Mouse (Mus musculus) embryo, embryonic 11 days (tissue): ENCODE results near the gene Inpp4b.

Experiments used
- DNase-seq: peaks from one replicate; pipeline ENCODE4 v3.0.0-alpha.2; 2015

The Inpp4b gene

DNA sequence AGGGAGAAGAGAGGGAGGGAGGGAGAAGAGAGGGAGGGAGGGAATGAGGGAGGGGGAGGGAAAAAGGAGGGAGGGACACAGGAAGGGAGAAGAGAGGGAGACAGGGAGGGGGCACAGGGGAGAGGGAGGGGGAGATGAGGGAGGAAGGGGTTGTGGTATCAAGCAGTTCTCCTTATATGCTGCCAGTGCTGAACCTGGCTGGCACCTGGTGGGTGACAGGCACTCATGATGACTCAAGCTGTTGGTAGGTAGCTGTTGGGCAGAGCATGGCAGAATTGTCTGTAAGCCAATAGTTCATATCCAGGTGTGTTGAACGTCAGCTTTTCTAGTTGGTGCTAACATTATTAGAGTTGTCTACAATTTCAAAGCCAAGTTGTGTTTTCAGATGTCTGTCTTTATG is 512.7 kb downstream of the Inpp4b start:
- DNase-seq: no peak

DNA sequence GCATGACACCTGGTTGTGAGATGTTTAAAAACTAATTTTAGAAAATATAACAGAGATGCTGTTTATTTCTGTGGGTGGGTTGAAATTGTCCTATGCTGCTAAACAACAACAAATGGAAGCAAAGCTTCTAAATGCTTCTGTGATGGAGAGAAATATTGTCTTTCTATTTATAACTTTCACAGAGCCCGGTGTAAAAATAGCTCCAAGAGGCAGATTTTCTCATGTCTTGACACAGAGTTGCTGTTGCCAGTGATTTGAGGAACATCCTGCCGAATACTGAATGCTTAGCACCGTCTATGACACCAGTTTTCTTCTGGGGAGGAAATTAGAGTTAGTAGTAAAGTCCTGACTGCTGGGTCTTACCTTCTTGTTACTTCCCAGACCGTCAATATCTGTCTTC is 513.8 kb downstream of the Inpp4b start:
- no peak for DNase-seq

DNA sequence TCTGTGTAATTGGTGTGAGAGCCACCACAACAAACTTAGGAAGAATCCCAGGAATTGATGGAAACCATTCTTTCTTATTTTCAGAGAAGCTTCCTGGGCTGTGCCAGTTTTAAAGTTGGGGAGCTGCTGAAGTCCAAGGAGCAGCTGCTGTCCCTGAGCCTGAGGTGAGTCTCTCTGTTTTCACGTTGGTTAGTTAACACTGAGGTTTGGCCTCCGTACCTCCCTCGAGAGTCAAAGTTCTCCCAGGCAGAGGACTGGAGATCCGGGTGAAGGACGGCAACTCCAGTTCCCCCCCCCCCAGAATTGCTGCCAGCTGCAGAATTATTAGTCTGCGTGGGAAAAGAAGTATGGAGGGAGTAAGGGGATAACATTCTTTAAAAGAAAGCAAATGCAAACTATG is 514.3 kb downstream of the Inpp4b start:
- no peak for DNase-seq

DNA sequence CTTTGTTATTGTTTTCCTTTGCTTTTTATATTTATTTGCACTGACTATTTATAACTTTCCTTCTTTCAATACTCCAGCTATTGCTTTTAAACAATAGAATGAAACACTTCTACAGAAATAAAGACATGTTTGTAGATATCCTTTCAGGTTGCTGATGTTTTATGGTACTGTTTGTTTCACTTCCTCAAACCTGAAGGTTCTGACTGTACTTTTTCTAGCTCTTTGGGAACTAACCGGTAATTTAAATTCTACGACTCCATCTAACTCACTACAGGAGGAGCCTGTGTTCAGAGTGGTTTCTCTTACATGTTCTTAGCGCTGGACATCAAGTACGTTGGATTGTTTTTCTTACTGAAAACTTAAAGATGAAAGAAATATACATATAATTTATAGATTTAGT is 516.0 kb downstream of the Inpp4b start:
- DNase-seq: no peak

DNA sequence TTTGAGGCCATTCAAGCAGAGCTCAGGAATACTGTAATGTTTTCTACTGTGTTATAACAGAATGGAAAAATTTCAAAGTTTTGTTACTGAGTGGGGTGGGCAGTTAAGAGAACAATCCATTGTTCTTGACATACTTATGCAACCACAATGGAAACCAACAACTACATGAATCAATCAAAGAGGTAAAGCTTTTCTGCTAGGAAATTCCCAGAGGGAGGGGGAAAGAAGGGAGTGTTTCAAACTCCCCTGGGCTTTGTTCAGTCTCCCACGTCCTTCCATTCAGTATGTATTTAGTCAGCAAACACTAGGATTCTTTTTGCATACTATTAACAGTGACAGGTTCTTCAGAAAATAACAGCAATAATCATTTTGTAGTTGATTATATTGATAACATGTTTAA is 517.4 kb downstream of the Inpp4b start:
- no peak for DNase-seq

DNA sequence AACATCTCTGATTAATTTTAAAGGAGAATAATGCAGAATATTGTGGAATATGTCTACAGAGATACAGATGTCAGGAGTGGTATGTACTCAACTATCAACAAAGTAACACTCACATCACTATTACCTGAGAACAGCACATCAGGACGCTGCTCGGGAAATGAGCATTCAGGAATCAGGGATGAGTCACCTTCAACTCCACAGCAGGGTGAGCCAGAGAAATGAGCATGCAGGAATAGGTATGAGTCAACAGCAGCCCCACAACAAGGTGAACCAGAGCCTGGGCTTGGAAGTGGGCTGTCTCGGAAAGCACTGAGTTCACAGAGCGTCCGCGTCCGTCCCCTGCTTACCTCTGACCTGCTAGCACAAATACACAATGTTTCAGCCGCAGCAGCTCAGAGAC is 519.0 kb downstream of the Inpp4b start:
- no peak for DNase-seq

DNA sequence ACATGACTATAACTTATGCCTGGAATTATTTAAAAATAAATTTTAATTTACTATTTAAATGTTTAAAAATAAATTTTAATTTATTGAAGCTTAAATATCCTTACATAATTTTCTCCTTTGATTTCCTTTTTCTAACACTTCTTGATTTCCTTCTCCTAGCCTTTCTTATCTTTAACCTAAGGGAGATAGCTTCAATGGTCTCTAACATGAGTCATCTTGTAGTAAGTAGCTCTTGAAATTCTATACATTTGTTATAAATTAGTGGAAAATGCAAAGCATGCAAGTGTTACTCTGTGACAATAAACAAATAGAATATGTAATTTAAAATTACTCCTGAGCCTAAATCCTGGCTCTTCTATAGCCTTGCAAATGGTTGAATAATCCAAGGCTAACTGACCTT is 520.4 kb downstream of the Inpp4b start:
- no peak for DNase-seq

DNA sequence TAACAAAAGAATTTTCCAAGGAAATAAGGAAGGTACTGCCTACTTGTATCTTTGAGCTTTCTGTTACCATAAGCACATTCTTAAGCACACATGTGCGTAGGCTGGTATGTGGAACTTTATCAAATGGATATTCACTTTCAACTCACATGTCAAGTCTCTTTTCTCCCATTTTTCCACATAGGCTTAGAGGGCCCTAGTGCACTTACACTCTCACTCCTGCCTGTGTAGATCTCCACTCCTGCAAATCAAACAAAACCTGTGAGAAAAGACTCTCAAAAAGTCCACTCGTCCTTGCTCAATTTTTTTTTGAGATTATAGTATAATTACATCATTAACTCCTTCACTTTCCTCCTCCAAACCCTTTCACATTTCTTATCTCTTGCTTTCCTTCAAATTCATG is 522.0 kb downstream of the Inpp4b start:
- DNase-seq: no peak

DNA sequence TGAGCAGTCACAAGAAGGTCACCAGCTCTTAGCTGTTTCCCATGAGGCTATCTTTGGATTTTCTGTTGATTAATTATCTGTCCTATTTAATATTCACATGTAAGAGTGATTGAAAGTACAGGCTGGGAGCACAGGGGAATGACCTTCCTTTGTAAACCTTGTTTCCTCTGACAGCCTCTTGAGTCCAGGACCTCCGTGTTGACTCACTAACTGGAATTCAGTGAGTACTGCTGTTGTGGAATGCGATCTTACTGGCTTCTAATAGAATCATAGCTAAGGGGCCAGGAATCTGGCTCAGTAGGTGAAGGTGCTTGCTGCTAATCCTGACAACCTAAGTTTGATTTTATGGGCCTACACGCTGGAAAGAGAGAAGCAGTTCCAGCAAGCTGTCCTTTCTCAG is 523.3 kb downstream of the Inpp4b start:
- no peak for DNase-seq

DNA sequence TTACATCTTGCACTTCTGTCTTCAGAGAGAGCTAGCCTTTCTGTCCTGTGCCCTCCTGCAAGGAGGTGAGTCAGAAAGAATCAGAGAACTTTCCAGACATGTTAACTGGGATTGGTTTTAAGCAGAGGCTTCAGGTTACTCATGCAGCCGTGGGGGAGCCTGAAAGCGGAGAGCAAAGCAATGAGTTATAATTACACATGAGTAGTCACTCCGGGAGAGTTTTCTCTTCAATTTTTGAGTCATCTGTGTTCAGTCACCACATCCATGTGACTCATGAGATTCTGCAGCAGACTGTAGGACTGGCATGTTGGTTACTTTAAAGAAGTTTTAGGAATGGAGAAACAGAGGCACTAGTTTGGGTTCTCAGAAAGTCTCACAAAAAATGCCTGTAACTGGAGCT is 524.7 kb downstream of the Inpp4b start:
- peak; percentile 8 for DNase-seq

DNA sequence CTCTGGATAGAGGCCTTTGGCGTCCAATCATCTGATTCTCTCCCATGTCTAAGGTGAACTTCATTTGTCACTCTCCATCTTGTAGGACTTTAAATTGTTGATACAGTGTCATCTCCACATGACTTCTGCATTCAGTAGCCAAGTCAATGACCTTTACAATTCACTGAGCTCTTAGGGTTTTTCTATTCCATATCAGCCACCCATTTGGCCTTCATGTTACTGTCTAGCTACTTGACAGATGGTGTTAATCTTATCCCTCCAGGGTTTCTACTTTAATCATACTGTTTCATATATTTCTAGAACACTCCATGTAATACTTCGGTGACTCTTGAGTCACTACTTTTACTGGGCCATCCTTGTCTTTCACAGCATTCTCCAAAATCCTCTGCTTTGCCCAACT is 528.1 kb downstream of the Inpp4b start:
- no peak for DNase-seq

DNA sequence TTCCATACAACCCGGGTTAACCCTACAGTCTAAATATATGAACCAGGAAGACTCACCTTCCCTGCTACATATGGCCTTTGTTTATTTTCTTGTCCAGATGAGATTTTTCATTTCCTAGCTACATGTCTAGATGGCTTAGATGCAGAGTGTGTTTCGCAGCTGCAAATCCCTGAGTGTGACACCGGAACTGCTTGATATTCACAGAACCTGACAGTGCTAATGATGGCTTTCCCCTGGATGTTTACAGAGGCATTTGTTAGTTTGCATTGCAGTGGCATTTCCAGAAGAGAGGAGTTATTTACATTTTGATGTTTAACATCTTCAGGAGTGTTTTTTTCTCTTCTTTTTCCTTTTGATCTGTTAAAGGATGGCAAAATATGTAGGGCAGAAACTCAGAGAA is 537.7 kb downstream of the Inpp4b start:
- no peak for DNase-seq

DNA sequence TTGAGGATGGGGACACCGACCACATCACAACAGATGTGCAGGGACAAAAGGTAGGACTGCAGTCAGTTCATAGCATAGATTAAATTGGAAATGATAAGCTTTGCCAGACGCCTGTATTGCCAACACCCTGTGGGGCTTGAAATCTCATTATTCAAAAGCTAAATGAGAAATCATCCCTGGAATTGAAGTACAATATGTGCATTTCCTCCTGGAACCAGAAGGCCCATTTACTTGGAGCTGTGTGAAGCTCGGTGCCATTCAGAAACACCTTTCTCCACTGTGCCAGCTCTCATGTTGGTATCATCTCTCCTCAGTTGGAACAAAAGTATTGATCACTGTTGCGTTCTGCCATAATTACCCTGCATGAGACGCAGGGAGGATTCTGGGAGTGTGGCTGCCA is 541.8 kb downstream of the Inpp4b start:
- DNase-seq: no peak

DNA sequence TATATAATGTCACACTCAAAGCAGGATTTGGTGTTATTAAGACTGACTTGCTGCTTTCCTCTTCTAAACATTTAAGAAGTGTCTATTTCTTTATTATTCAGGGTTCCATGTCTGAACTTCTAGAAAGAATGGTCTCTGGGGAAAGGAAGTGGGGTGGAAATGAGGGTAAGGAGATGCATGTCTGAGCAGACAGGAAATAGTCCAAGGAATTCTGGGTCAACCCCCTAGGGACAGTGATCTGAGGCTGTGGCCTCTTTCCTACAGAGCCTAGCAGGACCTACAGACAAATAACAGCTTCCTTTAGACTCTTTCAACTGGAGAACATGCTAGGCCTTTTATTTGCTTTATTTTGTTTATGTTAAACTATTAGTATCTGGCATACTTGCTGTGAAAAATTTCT is 546.5 kb downstream of the Inpp4b start:
- DNase-seq: peak; percentile 11

DNA sequence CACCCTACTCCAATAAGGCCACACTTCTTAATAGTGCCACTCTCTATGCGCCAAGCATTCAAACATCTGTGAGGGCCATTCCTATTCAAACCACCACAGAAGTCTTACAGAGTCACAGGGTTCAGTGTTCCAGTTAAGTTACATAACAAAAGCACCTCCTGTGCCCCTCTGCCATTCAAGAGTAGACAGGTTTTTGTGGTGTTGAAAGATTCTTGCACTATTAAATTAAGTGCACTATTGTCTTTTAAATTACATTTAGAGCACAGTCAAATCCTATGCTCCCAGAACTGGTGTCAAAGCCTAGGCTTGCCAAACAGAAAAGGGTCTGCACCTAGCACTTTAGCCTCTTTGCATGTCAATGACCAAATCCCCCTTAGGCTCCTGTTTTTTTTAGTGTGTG is 550.9 kb downstream of the Inpp4b start:
- no peak for DNase-seq

DNA sequence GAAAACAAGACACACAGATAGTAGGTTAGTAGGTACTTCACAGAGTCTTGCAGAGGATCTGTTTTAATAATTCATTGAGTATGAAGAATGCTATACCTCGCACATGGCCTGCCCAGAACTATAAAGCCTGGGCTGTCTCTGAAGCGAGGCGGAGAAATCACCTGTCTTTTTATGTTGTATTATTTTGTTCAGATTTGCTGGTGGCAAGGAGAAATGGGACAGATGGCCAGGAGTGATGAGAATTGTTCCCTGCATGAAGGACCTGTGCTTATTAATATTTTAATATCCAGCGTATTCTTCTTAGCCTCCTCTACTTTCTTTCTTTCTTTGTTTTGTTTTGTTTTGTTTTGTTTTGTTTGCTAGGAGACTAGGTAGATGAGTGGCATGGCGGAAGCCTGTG is 604.5 kb downstream of the Inpp4b start:
- DNase-seq: no peak

DNA sequence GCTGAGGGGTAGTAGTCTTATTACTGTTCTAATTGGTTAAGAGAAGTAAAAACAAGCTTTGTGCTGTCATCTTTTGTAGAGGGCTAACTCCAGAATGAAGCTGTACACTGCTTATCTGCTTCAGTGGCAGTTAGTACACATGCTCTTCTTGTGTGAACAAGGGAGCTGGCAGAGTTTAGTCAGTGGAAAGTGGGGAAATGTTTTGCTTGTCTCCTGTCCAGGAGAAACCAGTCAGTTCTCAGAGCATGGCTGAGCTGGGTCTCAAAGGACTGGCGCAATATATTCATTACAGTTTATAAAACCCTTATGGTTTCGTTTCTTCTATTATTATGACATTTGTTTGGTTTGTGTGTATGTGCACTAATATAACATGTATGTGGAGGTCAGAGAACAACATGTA is 610.7 kb downstream of the Inpp4b start:
- DNase-seq: no peak

DNA sequence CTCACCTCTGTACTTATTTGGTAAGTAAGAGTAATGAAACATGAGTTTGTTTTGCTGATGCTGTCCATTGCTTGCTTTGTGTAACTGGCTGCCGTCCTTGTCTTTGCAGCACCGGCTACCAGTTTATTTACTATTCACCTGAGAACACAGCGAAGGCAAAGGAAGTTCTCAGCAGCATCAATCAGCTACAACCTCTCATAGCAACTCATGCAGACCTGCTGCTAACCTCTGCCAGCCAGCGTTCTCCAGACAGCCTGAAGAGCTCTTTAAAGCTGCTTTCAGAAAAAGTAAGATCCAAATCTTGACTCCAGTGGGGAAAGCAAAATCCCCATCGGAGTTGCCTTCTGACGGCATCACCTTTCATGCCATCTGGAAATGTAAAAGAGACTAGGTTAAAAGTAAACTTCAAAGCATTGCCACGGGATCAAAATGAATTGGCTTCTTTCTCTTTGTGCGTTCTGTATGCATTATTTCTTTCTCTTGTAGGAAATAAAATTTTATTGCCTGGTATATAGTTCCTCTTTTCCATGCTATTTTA is 642.8 kb downstream of the Inpp4b start:
- peak; percentile 16 for DNase-seq

DNA sequence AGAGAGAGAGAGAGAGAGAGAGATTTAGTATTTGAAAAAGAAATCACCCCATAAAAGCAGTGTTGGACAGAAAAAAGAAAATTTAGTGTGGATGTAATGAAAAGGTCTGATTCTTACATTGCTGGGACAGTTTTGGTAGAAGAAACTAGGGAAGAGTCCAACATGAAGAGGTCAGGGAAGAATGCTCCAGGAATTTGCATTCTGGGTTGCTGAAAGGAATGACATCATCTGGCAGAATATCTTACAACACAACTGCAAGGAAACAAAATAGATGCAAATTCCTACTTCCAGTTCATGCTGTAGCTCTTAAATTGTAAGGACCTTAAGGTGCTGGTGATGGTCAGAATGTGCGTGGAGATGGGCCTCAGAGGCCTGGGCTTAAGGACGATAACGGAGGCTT is 650.6 kb downstream of the Inpp4b start:
- no peak for DNase-seq

DNA sequence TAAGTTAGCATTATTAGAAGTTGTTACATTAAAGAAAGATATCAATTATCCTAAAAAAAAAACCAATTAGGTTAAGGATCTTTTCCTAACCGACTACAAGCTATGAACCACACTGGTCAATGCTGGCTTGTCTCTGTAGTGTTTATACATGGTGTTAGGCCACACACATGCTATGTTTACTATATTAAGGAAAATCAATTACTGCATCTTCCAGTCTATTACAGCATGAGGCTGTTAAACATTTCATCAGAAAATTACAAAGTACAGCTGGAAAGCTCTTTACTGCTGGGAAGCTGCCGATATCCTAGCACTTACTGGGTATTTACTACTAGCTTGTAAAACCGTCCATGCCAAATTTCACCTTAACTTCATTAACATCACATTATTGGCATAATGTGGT is 653.9 kb downstream of the Inpp4b start:
- DNase-seq: no peak

DNA sequence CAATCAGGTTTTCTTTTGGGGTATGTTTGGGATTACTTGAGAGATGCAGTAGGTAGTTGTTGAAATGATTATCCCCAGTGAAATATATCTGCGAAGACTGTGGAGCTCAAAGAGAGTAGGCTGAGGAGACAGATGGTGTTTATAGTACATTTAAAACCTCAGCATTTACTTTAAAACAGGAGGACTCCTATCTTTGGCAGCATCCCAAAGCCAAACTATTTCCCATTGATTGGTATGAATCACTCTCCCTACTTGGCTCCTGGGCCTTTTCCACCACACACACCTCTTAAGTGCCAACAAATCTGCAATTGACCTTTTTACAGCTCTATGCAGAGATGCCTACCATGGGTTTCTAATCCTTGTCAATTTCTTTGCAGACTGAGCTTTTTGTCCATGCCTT is 654.5 kb downstream of the Inpp4b start:
- no peak for DNase-seq

DNA sequence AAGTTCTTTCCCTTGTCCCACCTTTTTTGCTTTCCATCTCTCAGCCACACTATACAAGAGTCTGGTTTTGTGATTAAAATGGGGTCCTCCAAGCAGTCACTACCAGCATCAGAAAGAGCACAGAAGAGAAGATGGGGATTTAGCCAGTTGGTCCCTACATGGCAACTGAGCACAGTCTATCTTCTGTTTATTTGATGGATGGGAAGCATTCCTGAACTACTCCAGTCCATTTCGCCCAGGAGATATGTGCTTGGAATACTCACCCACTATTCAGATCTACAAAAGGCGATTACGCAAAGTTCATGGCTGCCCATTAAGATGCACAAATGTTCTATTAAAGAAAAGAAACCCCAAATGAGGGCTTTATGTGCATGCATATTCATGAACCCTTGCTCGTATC is 661.8 kb downstream of the Inpp4b start:
- no peak for DNase-seq

DNA sequence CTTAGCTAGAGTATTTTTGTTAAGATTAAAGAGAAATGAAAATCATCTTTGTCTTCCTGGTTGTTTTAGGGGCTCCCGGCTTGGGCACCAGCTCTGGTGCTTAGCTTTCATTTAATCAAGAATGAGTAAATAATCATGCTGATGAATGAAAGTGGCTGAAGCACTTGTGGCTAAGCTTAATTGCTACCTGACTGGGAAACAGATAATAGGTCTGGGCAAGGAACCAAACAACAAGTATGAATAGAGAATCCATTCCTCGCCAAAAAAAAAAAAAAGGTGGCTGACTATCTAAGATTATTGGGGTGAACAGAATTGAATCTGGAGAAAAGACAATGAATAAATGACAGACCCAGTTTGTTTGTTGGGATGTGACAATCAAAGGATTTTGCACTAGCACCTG is 663.1 kb downstream of the Inpp4b start:
- DNase-seq: no peak

DNA sequence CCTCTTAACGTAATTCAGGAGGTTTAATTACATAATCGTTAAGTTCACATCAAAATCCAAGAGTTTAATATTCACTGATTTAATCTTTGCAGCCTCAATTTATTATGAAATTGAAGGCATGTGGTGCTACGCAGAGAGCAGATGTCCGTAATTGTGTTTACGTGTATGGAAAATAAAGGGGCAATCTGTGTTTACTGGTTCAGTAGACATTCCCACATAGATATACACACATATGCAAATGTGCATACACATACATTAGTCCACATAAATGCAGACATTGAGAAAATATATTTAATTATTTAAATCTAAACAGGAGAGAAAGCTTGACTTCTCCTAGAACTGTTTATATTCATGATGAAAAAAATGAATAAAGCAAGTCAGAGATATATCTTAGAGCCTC is 675.4 kb downstream of the Inpp4b start:
- DNase-seq: no peak

DNA sequence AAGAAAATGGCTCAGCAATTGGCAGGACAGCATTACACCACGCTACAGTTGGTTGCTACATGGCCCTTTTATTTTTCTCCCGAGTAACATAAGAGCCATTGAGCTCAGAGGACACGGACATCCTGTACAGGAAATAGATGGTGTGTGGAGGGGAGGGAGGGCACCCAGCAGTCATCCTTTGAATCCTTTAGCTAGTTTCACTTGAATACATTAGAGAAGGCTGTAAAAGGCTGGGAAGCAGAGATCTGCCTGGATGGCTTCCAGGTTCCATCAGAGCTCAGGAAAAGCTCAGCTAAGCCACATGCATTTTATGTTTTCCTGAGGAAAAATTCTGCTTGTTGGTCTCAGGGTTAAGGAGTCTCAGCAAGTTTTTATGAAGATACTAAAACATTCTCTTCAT is 685.0 kb downstream of the Inpp4b start:
- peak; percentile 3 for DNase-seq

DNA sequence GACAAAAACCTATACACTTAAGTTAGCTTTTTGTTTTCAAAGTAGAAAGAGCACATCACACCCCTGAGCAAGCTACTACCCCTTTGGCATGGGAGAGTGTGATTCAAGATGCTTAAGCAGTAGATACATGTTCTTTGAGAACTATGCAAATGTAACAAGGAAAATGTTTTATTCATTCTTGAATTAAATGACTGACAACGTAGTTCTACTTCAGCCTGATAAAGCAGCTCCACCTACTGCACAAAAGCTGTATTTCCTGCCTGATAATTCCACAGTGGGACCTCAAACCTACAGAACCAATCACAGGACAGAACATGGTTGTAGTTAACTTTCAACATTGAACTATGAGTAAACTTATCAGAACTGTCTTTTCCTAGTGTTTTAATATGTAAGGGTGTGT is 686.5 kb downstream of the Inpp4b start:
- DNase-seq: peak; percentile 29
